Mouse (Mus musculus): ENCODE measurements at regions not wholly inside any gene's neighbourhood (a gene's known extent, or its start where the extent isn't known, plus 50 kb on each side); places are given as distances from the start of the nearest gene placed in this dataset.

GRCm38 (mm10) chr4:40584940-40585571 lies 113.1 kb downstream of the Tmem215 start:
- no peaks in the 10 kb centered on the region for H3K36me3 ChIP-seq (ENCODE audit: control insufficient read depth, insufficient read depth, low read length, poor library complexity, severe bottlenecking)
- DNase-seq (ENCODE audit: low read depth, low spot score): no peak
- H3K9ac ChIP-seq (ENCODE audit: insufficient read depth, low read depth, low read length, poor library complexity, severe bottlenecking): no peak overlapping the region
- H3K27ac ChIP-seq (ENCODE audit: insufficient read depth, low read depth, low read length, poor library complexity, severe bottlenecking): no peak overlapping the region
- no peak overlapping the region for H3K4me3 ChIP-seq (ENCODE audit: insufficient read depth in 1 of 2, low read depth in 1 of 2, low read length in 2 of 2, poor library complexity in 1 of 2, severe bottlenecking in 1 of 2)
- no peaks in the 10 kb centered on the region for H3K9me3 ChIP-seq (ENCODE audit: control insufficient read depth, insufficient read depth, low read depth, low read length)
- TF ChIP-seq HCFC1 (IDR thresholded peaks at IDR 0.05; ENCODE audit: borderline replicate concordance, insufficient read depth, low read length) (no peak), ZC3H11A (IDR thresholded peaks at IDR 0.05; ENCODE audit: borderline replicate concordance, low read depth, low read length) (no peak), MAFK (IDR thresholded peaks at IDR 0.05; ENCODE audit: insufficient read depth, low read depth, low read length) (no peak), ZNF384 (IDR thresholded peaks at IDR 0.05; ENCODE audit: low read depth, low read length) (no peak), CHD2 (IDR thresholded peaks at IDR 0.05; ENCODE audit: low read depth, low read length) (no peak)
- in situ Hi-C loops (cut with MboI; ENCODE audit: low sequenced_read_pairs in 2 of 2, unreplicated experiment in 2 of 2): no loop called here
- H3K4me1 ChIP-seq (ENCODE audit: control insufficient read depth in 2 of 2, insufficient read depth in 2 of 2, low read length in 2 of 2, poor library complexity in 1 of 2): no peaks in the 10 kb centered on the region

GRCm38 (mm10) chr4:40586045-40586444 lies 114.1 kb downstream of the Tmem215 start:
- H3K36me3 ChIP-seq (ENCODE audit: control insufficient read depth, insufficient read depth, low read length, poor library complexity, severe bottlenecking): no peaks in the 10 kb centered on the region
- DNase-seq (ENCODE audit: low read depth, low spot score): no peak
- no peak for TF ChIP-seq ZC3H11A (IDR thresholded peaks at IDR 0.05; ENCODE audit: borderline replicate concordance, low read depth, low read length)
- no peak for TF ChIP-seq ZNF384 (IDR thresholded peaks at IDR 0.05; ENCODE audit: low read depth, low read length)
- TF ChIP-seq CHD2 (IDR thresholded peaks at IDR 0.05; ENCODE audit: low read depth, low read length): no peak
- no peak for TF ChIP-seq MAFK (IDR thresholded peaks at IDR 0.05; ENCODE audit: insufficient read depth, low read depth, low read length)
- TF ChIP-seq HCFC1 (IDR thresholded peaks at IDR 0.05; ENCODE audit: borderline replicate concordance, insufficient read depth, low read length): no peak
- H3K4me1 ChIP-seq (ENCODE audit: control insufficient read depth in 2 of 2, insufficient read depth in 2 of 2, low read length in 2 of 2, poor library complexity in 1 of 2): no peaks in the 10 kb centered on the region
- H3K4me3 ChIP-seq (ENCODE audit: insufficient read depth in 1 of 2, low read depth in 1 of 2, low read length in 2 of 2, poor library complexity in 1 of 2, severe bottlenecking in 1 of 2): no peak overlapping the region
- no peaks in the 10 kb centered on the region for H3K9me3 ChIP-seq (ENCODE audit: control insufficient read depth, insufficient read depth, low read depth, low read length)
- no peak overlapping the region for H3K27ac ChIP-seq (ENCODE audit: insufficient read depth, low read depth, low read length, poor library complexity, severe bottlenecking)
- in situ Hi-C loops (cut with MboI; ENCODE audit: low sequenced_read_pairs in 2 of 2, unreplicated experiment in 2 of 2): no loop called here
- H3K9ac ChIP-seq (ENCODE audit: insufficient read depth, low read depth, low read length, poor library complexity, severe bottlenecking): no peak overlapping the region

GRCm38 (mm10) chr4:40587254-40587653 lies 115.3 kb downstream of the Tmem215 start:
- in situ Hi-C loops (cut with MboI; ENCODE audit: low sequenced_read_pairs in 2 of 2, unreplicated experiment in 2 of 2): no loop called here
- Histone ChIP-seq H3K36me3 (ENCODE audit: control insufficient read depth, insufficient read depth, low read length, poor library complexity, severe bottlenecking) (no peaks in the 10 kb centered on the region), H3K9me3 (ENCODE audit: control insufficient read depth, insufficient read depth, low read depth, low read length) (no peaks in the 10 kb centered on the region), H3K4me3 (ENCODE audit: insufficient read depth in 1 of 2, low read depth in 1 of 2, low read length in 2 of 2, poor library complexity in 1 of 2, severe bottlenecking in 1 of 2) (no peak overlapping the region), H3K9ac (ENCODE audit: insufficient read depth, low read depth, low read length, poor library complexity, severe bottlenecking) (no peak overlapping the region), H3K27ac (ENCODE audit: insufficient read depth, low read depth, low read length, poor library complexity, severe bottlenecking) (no peak overlapping the region), H3K4me1 (ENCODE audit: control insufficient read depth in 2 of 2, insufficient read depth in 2 of 2, low read length in 2 of 2, poor library complexity in 1 of 2) (no peaks in the 10 kb centered on the region)
- no peak for DNase-seq (ENCODE audit: low read depth, low spot score)
- TF ChIP-seq ZC3H11A (IDR thresholded peaks at IDR 0.05; ENCODE audit: borderline replicate concordance, low read depth, low read length) (no peak), CHD2 (IDR thresholded peaks at IDR 0.05; ENCODE audit: low read depth, low read length) (no peak), HCFC1 (IDR thresholded peaks at IDR 0.05; ENCODE audit: borderline replicate concordance, insufficient read depth, low read length) (no peak), MAFK (IDR thresholded peaks at IDR 0.05; ENCODE audit: insufficient read depth, low read depth, low read length) (no peak), ZNF384 (IDR thresholded peaks at IDR 0.05; ENCODE audit: low read depth, low read length) (no peak)

- H3K27ac ChIP-seq (ENCODE audit: insufficient read depth, low read depth, low read length, poor library complexity, severe bottlenecking): peak overlapping the region; percentile 33
- H3K9ac ChIP-seq (ENCODE audit: insufficient read depth, low read depth, low read length, poor library complexity, severe bottlenecking): no peak overlapping the region
- H3K4me1 ChIP-seq (ENCODE audit: control insufficient read depth in 2 of 2, insufficient read depth in 2 of 2, low read length in 2 of 2, poor library complexity in 1 of 2): peaks cover 0 to 4% of the 10 kb centered on the region in 2 experiments; a peak in 2 of 4 replicates
- in situ Hi-C loops (cut with MboI; ENCODE audit: low sequenced_read_pairs in 2 of 2, unreplicated experiment in 2 of 2): no loop called here
- H3K9me3 ChIP-seq (ENCODE audit: control insufficient read depth, insufficient read depth, low read depth, low read length): no peaks in the 10 kb centered on the region
- no peak overlapping the region for H3K4me3 ChIP-seq (ENCODE audit: insufficient read depth in 1 of 2, low read depth in 1 of 2, low read length in 2 of 2, poor library complexity in 1 of 2, severe bottlenecking in 1 of 2)
- no peak for DNase-seq (ENCODE audit: low read depth, low spot score)
- no peaks in the 10 kb centered on the region for H3K36me3 ChIP-seq (ENCODE audit: control insufficient read depth, insufficient read depth, low read length, poor library complexity, severe bottlenecking)
- no peak for TF ChIP-seq ZC3H11A (IDR thresholded peaks at IDR 0.05; ENCODE audit: borderline replicate concordance, low read depth, low read length)
- no peak for TF ChIP-seq CHD2 (IDR thresholded peaks at IDR 0.05; ENCODE audit: low read depth, low read length)
- no peak for TF ChIP-seq HCFC1 (IDR thresholded peaks at IDR 0.05; ENCODE audit: borderline replicate concordance, insufficient read depth, low read length)
- TF ChIP-seq ZNF384 (IDR thresholded peaks at IDR 0.05; ENCODE audit: low read depth, low read length): no peak
- TF ChIP-seq MAFK (IDR thresholded peaks at IDR 0.05; ENCODE audit: insufficient read depth, low read depth, low read length): no peak
Observed at GRCm38 (mm10) chr4:40593806-40594205, 109.2 kb downstream of the Aptx start.

All from ES-E14 (cell line).